Mouse (Mus musculus) heart, postnatal 0 days (tissue): ENCODE measurements at regions not wholly inside any gene's neighbourhood (a gene's known extent, or its start where the extent isn't known, plus 50 kb on each side); places are given as distances from the start of the nearest gene placed in this dataset.

ENCODE experiments used
- CTCF ChIP-seq: IDR thresholded peaks from 2 replicates; pipeline ENCODE4 v1.5.1; 2016; ENCODE audit warnings: antibody characterized with exemption, control low read depth, low read depth
- EP300 ChIP-seq: IDR thresholded peaks from 2 replicates; pipeline ENCODE4 v1.6.1; 2016; ENCODE audit warnings: antibody characterized with exemption, low read depth

GRCm38 (mm10) chr15:67039421-67039907 lies 538.8 kb upstream of the Lrrc6 start:
- TF ChIP-seq CTCF (no peak), EP300 (no peak)
